8 mouse cellular contexts compared by ENCODE assay signal in the genomic region with DNA sequence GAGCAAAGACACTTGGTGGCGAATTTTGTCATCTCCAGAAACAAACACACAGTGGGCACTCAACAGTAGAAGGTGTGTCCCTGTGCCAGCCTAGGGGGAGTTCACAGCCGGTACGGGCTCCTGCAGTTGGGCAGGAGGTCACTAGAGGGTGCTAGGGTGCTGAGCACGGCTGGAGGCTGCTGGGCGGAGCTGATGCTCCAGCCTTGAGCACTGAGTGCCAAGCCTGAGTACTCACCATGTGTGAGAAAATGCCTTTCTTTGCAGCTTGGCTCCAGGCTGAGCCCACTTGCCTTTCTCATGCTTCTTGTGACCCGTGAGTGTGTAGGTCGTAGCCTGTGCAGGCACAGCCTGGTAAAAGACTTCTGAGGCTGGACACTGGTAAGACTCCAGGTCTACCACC. TPM values are rescaled to one million over a fixed set of nuclear protein-coding genes. Genes with fewer than 3 reads are reported as not detected.
DNase-seq lines count a peak whose midpoint lies in the region; ATAC-seq lines count a peak whose summit lies in the region.

No protein-coding gene starts in this region.

- ATAC-seq in megakaryocyte, adult 5-6 weeks (ENCODE audit: poor library complexity, severe bottlenecking) = peak; percentile 97

- peak; percentile 89 for DNase-seq in R1 (ENCODE audit: low read depth, low spot score)
- peak; percentile 75 to 89 for DNase-seq in cerebellum, postnatal 4 days (ENCODE audit: low spot score in 2 of 2)
- DNase-seq in gastrocnemius, adult 8-10 months (ENCODE audit: low spot score in 2 of 2) = peak; percentile 74 to 81
- peak; percentile 52 for DNase-seq in hindlimb bud, embryonic 11.5 days (ENCODE audit: extremely low spot score, low read depth, low spot score)
- DNase-seq in left cerebral cortex, adult 8-10 months (ENCODE audit: low spot score in 2 of 2) = peak; percentile 70 to 79
- DNase-seq in right cerebral cortex, adult 2 months (ENCODE audit: low spot score in 2 of 2) = peak; percentile 88 to 92
- peak; percentile 90 for DNase-seq in urinary bladder, postnatal 14 days (ENCODE audit: low spot score)

RNA-seq across cellular contexts. Expression of a gene that starts 14.6 kb away (rescaled TPM):
- 1 to 10 TPM; 3.6 to 5.5 (median 3.6) TPM for total RNA-seq in gastrocnemius, adult 8-10 months (2022)
- 10 to 100 TPM; 16.8 to 18.3 (median 17.7) TPM for total RNA-seq in left cerebral cortex, adult 8-10 months (2022)
- total RNA-seq in megakaryocyte, adult 5-6 weeks (2015) = 3.0 and 3.3 TPM in 2 replicates
- total RNA-seq in megakaryocyte, adult 5-6 weeks (2017) = 1.8 and 2.6 TPM in 2 replicates

RNA-seq across cellular contexts. Expression of a gene that starts 20.6 kb away (rescaled TPM):
- under 1 TPM in 2 of 4 experiments, not detected in 2; 0.13 to 0.20 TPM for total RNA-seq in gastrocnemius, adult 8-10 months (2022)
- 100 to 1,000 TPM; 175 to 186 (median 183) TPM for total RNA-seq in left cerebral cortex, adult 8-10 months (2022)
- 0.11 TPM in 1 of 2 replicates, not detected in the other for total RNA-seq in megakaryocyte, adult 5-6 weeks (2015)
- total RNA-seq in megakaryocyte, adult 5-6 weeks (2017) = not detected in 2 replicates

RNA-seq across cellular contexts. Expression of a gene that starts 20.9 kb away (rescaled TPM):
- 1 to 10 TPM; 1.2 to 2.8 (median 2.2) TPM for total RNA-seq in gastrocnemius, adult 8-10 months (2022)
- total RNA-seq in left cerebral cortex, adult 8-10 months (2022) = 10 to 100 TPM in 1 of 4 experiments, 1 to 10 TPM in 3; 7.4 to 13.7 (median 8.4) TPM
- total RNA-seq in megakaryocyte, adult 5-6 weeks (2015) = 1.3 and 3.4 TPM in 2 replicates
- 0.81 and 3.2 TPM in 2 replicates for total RNA-seq in megakaryocyte, adult 5-6 weeks (2017)

Comparison
In these comparisons a context has a peak if more than half of its experiments do, and no peak if none do; other contexts are left out.
1. Peak in every context shown above with its lines: DNase-seq and ATAC-seq.
2. RNA of a gene that starts 20.6 kb away (total RNA-seq): 175 to 186 TPM in left cerebral cortex, adult 8-10 months; 0.13 to 0.20 TPM in gastrocnemius, adult 8-10 months and 0.11 TPM in megakaryocyte, adult 5-6 weeks; every median in the first group is over 100 times any median in the second.